Mouse (Mus musculus): Measurements from ENCODE around the gene Lrrc14b. TPM values are rescaled to one million over a fixed set of nuclear protein-coding genes. Genes with fewer than 3 reads are reported as not detected.

Gene Lrrc14b
- polyA plus RNA-seq, 1 experiment from 2014 or later, result not detected

MicroRNAs encoded within 50 kb of the gene (microRNA counts, 519-probe panel; counts per million panel counts)
- 104 counts per million, percentile 35 among the panel's probes with 10 or more counts for microRNA mmu-miR-692

Small RNA genes within 50 kb of the gene (microRNA-seq; reads per million reads assigned to microRNA genes)
- gene Mir692-3, result not detected

Other genes with a start within 250 kb of the Lrrc14b start
- gene Slc9a3, start 242.5 kb downstream of the Lrrc14b start, polyA plus RNA-seq (2015; fragmentation: Nextera tagmentation; extraction: Ambion mirVana), result 3.7 and 4.2 TPM in 2 replicates
- gene Exoc3, start 155.3 kb downstream of the Lrrc14b start, polyA plus RNA-seq (2015; fragmentation: Nextera tagmentation; extraction: Ambion mirVana), result 68.1 and 70.0 TPM in 2 replicates
- 0.46 and 0.55 TPM in 2 replicates for gene Ahrr, start 71.7 kb downstream of the Lrrc14b start, polyA plus RNA-seq (2015; fragmentation: Nextera tagmentation; extraction: Ambion mirVana)
- gene Pdcd6, start 46.4 kb downstream of the Lrrc14b start, polyA plus RNA-seq (2015; fragmentation: Nextera tagmentation; extraction: Ambion mirVana), result 166 and 172 TPM in 2 replicates
- gene Sdha, start 13.7 kb downstream of the Lrrc14b start, polyA plus RNA-seq (2015; fragmentation: Nextera tagmentation; extraction: Ambion mirVana), result 383 and 417 TPM in 2 replicates
- 45.2 and 58.1 TPM in 2 replicates for gene Ccdc127, start 13.7 kb downstream of the Lrrc14b start, polyA plus RNA-seq (2015; fragmentation: Nextera tagmentation; extraction: Ambion mirVana)
- gene Zfp72, start 26.8 kb upstream of the Lrrc14b start, polyA plus RNA-seq (2015; fragmentation: Nextera tagmentation; extraction: Ambion mirVana), result 7.1 and 8.6 TPM in 2 replicates
- 93.4 and 207 TPM in 2 replicates for gene Ftl1-ps1, start 35.7 kb upstream of the Lrrc14b start, polyA plus RNA-seq (2015; fragmentation: Nextera tagmentation; extraction: Ambion mirVana)
- gene Zfp825, start 130.0 kb upstream of the Lrrc14b start, polyA plus RNA-seq (2015; fragmentation: Nextera tagmentation; extraction: Ambion mirVana), result 25.7 and 27.4 TPM in 2 replicates

Data from kidney, embryonic 16.5 days (tissue).